Mouse (Mus musculus): ENCODE data around the gene Kifc3.

DNA sequence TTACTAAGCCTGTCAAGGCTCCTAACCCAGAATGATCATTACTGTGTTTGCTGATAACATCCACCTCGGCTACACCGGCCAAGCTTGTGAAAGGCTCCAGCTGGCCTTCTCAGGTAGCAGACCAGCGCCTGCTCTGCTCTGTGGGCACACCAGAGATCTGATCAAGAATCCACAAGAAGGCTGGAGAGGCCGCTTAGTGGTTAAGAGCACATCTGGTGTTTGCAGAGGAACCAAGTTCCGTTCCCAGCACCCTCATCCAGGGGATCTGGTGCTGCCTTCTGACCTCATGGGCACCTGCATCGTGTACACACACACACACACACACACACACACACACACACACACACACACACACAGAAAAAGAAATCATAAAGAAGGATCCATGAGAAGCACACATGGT, 46.5 kb downstream of the Kifc3 start:
- TF ChIP-seq POLR2A (IDR thresholded peaks at IDR 0.05; ENCODE audit: extremely low read depth, insufficient read depth, low read length) (no peak), CTCF (IDR thresholded peaks at IDR 0.05; ENCODE audit: low read depth, low read length) (no peak)

All from liver, adult 2 months (tissue).